Mouse (Mus musculus) hindbrain, embryonic 11.5 days (tissue): ENCODE measurements around the gene Cd33. TPM values are rescaled to one million over a fixed set of nuclear protein-coding genes. Genes with fewer than 3 reads are reported as not detected.

Experiments used
- polyA plus RNA-seq: library from polyadenylated mRNA; unstranded; fragments of >200 nt; fragmentation: Nextera tagmentation; extraction: Ambion mirVana; gene quantifications from 2 replicates; pipeline ENCODE4 v1.2.1, GENCODE M21; 2014

Cd33 gene
- polyA plus RNA-seq, 1 experiment from 2014 or later: 1.8 TPM

Other genes with a start within 250 kb of the Cd33 start
- 13.4 and 19.2 TPM in 2 replicates for gene Zfp715, start 231.1 kb downstream of the Cd33 start, polyA plus RNA-seq
- gene Siglecf, start 193.1 kb downstream of the Cd33 start, polyA plus RNA-seq: 0.36 TPM in 1 of 2 replicates, not detected in the other
- gene Siglecg, start 136.2 kb downstream of the Cd33 start, polyA plus RNA-seq: not detected in 2 replicates
- gene Lim2, start 116.8 kb downstream of the Cd33 start, polyA plus RNA-seq: not detected in 2 replicates
- gene Nkg7, start 107.4 kb downstream of the Cd33 start, polyA plus RNA-seq: 0.29 TPM in 1 of 2 replicates, not detected in the other
- not detected in 2 replicates for gene Cldnd2, start 103.6 kb downstream of the Cd33 start, polyA plus RNA-seq
- gene Etfb, start 100.3 kb downstream of the Cd33 start, polyA plus RNA-seq: 192 and 206 TPM in 2 replicates
- 0.31 TPM in 1 of 2 replicates, not detected in the other for gene Gm45233, start 100.3 kb downstream of the Cd33 start, polyA plus RNA-seq
- gene Vsig10l, start 81.3 kb downstream of the Cd33 start, polyA plus RNA-seq: 2.6 and 2.8 TPM in 2 replicates
- 2.7 and 2.9 TPM in 2 replicates for gene Iglon5, start 54.4 kb downstream of the Cd33 start, polyA plus RNA-seq
- not detected in 2 replicates for gene 4931406B18Rik, start 38.5 kb downstream of the Cd33 start, polyA plus RNA-seq
- 6.7 and 7.7 TPM in 2 replicates for gene Zfp658, start 17.8 kb upstream of the Cd33 start, polyA plus RNA-seq
- gene Zfp719, start 35.2 kb upstream of the Cd33 start, polyA plus RNA-seq: 17.1 and 18.5 TPM in 2 replicates
- gene Zfp819, start 62.7 kb upstream of the Cd33 start, polyA plus RNA-seq: 0.43 and 1.3 TPM in 2 replicates
- gene Ceacam18, start 90.3 kb upstream of the Cd33 start, polyA plus RNA-seq: not detected in 2 replicates
- gene Siglece, start 115.7 kb upstream of the Cd33 start, polyA plus RNA-seq: 0.42 and 0.46 TPM in 2 replicates
- gene Ctu1, start 127.6 kb upstream of the Cd33 start, polyA plus RNA-seq: 9.0 and 9.7 TPM in 2 replicates
- gene Klk14, start 146.0 kb upstream of the Cd33 start, polyA plus RNA-seq: not detected in 2 replicates
- gene Klk13, start 168.1 kb upstream of the Cd33 start, polyA plus RNA-seq: 0.13 TPM in 1 of 2 replicates, not detected in the other
- not detected in 2 replicates for gene Klk12, start 224.5 kb upstream of the Cd33 start, polyA plus RNA-seq
- 0.14 TPM in 1 of 2 replicates, not detected in the other for gene Klk11, start 230.2 kb upstream of the Cd33 start, polyA plus RNA-seq
- gene Klk10, start 236.6 kb upstream of the Cd33 start, polyA plus RNA-seq: 0.32 and 0.53 TPM in 2 replicates
- 0.23 TPM in 1 of 2 replicates, not detected in the other for gene Klk9, start 247.5 kb upstream of the Cd33 start, polyA plus RNA-seq